Mouse (Mus musculus): ENCODE data around the gene Ptma.
"Not testable (repeated sequence)": the region's sequence is repeated elsewhere in the genome, so short reads cannot be mapped to it uniquely, and the experiment has no call there.

Gene Ptma

DNA sequence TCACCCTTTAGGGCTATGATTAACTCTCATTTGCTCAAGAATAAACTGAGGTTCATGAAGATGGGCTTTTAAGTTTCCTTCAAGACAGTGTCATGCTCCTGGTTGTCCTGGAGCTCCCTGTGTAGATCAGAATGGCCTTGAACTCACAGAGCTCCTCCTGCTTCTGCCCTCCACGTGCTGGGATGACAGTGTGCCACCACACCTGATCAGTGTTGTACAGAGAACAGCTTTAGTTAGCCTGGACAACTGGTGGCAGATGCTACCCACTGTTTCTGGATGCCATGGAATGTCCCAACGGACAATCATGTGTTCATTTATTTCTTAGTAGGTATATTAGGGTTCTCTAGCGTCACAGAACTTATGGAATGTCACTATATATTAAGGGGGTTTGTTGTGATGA lies 9.4 kb upstream of the Ptma start:
- no peak for DNase-seq (ENCODE audit: low spot score)

DNA sequence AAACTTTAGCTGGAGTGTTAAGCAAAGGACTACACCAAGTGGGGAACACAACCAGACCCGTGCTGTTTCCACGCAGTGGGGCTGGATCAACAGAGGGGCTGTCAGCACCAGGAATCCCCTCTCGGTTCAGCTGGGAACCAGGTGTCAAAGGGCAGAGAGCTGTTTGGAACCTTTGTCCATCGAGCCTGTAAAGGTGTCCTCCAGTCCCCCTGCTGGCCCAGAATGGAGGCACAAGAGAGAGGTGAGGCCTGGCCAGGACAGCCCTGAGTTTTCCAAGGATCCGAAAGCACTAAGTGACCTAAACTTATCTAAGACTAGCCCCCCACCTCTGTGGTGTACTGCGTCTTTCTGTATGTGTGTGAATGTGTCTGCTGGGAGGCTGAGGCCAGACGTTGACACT lies 6.2 kb upstream of the Ptma start:
- peak; percentile 82 for DNase-seq (ENCODE audit: low spot score)

DNA sequence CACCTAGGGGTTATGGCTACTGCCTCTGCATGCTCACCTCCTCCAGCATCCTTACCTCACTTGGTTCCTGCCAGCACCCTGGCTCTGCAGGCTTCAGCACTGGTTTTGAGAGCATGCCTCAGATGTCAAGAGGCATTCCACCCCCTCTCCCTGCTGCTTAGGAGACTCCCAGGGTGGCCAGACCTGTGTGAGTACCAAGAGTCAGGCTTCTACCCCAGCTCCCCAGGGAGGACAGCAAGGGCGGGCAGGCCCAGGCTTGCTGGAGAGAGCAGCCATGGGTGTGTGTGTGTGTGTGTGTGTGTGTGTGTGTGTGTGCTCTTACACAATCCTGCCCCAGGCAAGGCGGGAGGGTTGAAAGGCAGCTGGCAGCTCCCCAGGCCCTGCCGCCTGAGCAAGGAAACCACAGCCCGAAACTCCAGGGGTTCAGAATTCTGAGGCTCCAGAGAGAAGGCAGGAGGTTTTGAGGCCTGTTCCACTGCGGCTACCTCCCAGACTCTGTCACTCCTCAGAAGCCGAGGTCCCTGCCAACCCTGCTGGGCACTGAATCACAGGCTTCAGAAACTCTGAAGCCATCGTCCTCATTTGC lies 4.1 kb upstream of the Ptma start:
- DNase-seq (ENCODE audit: low spot score): no peak

DNA sequence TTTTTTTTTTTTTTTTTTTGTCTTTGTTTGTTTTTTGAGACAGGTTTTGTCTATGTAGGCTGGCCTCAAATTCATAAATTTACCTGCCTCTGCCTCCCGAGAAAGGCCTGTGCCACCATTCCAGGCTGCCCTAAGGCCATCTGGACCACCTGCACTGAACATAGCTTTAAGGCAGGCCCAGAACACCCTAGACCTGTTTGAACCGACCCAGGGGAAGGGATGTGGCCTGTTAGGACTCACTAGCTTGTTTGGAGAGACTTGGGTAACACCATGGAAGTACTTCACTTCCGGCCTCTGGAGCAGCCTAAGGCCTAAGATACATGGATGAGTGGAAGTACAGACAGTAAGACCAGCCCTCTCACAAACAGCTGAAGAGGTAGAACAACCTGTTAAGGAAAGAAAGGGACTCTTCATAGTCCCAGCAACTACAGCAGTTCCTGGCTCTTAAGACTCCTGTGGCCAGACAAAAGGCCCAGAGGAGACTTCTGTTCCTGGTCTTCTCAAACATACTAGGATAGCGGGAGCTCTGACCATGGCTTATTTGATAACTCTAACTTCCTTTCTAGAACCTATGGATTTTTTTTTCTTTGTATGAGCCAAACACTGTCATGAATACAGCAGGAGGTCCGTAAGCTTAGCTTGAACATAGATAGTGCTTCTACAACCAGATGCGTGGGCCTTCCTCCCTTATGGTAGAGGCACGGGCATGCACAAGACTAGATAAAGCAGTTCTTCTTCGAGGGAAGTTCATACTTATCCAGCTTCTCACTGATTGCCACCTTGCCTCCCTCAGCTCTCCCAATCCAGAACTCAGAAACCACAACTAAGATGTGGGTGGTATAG lies 2.5 kb upstream of the Ptma start:
- DNase-seq (ENCODE audit: low spot score): peak; percentile 16

DNA sequence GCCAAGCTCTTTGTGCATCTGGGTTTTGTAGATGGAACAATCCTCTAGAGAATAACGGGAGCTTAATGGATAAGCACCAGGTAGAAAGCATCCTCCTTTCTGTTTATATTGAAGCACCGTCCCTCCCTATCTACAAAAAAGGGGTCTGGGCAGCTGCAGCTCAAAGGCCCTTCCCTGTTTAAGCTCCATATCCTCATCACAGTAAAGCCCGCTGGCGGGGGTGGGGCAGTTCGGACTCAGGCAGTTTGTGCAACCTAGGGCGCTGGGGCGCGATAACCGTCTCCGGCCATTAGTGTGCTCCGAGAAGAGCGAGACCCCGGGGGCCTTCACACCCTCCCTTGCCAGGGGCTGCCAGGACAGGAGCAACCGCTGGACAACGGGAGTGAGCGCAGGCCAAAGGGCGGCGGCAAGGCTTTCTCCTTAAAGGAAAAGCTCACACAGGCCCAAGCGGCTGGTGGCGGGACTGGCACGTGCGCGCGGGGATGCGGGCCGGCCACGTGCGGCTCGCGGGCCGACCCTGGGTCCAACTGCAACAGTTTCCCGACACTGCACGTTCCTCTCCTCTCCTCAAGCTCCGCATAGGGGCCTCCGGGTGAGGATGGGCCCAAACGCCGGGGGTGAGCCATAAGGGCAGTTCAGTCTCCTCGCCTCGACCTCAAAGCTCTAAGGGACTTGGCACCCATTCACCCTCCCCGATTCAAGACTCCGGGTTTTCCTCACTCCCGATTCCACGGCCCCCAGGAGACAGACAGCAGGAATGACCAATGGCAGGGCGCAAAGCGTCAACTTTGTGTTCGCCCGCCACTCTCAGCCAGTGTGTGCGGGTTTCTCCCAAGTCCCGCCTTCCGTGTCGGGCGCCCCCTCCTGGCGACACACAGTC lies 1.7 kb upstream of the Ptma start:
- DNase-seq (ENCODE audit: low spot score): peak; percentile 100

DNA sequence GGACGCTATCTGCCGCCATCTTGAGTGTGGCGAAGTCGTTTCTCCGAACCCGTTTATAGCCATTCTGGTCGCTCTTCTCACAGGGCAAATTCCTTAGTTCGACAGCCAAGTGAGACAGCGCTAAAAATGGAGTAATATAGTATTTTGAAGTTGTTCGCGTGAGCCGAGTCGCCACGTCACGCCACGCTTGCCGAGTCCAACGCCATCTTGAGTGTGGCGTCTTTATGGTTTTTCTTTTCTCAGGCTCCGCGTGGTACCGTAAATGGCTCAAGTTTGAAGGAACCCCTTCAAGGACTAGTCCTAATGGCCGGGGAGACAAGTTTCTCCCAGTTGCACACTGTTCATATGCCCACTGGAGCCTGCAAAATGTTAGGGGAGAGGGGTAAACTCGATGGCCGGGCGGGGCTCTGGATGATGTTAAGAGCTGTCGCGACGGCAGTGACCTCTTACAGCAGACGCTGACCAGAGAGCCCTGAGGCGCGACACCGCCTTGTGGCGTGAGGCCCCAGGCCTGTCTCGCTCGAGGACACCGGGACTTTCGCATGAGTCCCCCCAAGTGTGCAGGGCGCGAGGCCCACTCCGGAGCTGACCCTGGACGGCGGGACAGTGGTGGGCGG lies 919 bp upstream of the Ptma start:
- no peak for DNase-seq (ENCODE audit: low spot score)

DNA sequence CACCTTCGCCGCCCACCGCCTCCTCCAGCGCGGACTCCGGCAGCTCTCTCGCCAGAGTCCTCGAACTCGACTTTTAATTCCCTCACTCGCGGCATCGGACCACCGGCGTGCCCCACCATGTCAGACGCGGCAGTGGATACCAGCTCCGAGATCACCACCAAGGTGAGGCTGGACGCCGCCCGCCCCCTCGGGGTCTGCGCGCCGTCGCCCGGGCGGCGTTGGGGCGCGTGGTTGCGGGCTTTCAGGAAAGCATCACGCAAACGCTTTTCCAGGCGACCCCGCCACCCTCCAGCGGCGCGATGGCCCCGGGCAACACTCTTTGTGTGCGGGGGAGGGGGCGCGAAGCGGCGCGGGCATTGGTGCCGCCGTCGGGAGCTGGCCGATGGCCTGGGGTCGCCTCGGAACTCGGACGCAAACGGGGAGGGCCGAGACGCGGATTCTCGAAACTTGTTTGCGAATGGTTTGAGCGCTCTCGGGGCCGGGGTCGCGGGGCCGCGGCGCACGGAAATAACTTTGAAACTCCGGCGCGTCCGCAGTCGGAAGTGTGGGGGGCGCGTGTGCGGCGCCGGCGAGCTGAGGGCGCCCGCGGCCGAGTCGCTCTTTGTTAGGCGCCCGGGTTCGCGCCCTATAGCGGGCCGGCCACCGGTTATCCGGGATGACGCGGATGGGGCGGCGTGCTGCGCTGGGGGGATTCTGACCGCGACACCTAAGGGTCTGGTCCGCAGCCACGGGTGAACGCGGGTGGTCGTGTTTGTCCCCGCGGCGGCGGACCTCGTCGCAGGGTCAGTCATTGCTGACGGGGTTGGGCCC lies 468 bp downstream of the Ptma start:
- DNase-seq (ENCODE audit: low spot score): peak; percentile 35

DNA sequence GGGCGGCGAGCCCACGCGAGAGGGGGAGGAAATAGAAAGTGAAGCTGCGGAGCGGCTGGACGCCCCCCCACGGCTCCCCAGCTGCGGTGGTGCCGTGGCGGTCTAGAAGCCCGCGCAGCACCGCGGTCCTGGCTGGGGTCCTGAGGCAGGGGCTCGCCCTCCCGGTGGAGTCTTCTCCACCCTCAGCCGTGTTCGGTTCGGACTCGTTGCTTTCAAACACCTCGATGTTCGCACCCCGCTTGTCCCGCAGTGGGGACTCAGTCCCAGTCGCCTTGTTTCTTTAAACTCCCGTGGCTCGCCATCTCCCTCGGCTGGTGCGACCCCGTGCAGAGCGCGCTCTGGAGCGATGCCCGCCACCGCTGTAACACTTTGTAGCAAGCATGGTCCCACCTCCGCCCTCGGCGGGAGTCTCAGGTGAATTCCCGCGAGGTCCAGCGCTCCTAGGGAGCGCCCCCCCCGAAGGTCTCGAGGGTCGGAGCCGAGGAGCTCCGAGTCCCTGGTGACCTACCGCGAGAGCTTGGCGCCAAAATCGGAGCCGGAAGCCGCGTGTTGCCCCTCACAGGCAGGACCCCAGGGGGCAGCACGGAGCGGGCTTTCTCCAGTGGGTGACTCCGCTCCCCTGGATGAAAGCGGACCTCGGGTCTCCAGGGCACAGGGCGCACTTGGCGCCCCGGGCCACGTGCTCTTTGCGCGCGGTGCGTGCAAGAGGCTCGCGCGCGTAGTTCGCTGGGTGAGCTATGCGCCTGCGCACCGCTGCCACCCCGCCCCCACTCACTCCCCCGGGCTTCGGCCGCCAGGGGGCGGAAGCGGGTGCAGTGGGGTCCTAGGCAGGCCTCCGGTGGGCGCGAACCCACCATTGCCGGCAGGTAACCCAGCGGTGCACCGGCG lies 1.3 kb downstream of the Ptma start:
- peak; percentile 87 for DNase-seq (ENCODE audit: low spot score)

DNA sequence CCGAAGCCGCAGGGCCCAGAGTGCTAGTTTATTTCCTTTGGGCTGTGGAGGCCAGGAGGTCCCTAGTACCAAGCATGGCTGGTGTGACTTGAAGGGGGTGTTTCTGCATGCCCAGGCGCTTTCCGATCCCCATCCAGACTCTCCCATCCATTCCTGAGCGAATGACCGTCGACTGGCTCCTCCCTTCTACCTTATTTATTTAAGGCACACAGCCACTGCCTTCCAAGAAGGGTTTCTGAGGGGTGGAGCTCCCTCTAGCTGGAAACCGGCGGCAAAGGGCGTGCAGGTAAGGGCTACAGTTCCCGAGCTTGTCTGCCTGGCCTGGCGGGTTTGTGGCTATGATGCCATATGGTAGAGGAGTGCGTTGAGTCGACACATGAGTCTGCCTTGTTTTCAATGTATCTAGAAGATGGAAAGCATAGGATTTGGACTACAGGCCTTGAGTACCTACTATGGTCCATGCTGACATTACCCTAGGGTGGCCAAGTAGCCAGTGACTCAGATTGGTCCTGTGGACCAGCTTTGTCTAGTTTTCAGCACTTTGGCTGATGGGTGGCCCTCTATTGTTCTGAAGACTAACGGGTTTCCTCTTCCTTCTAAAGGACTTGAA lies 2.1 kb downstream of the Ptma start:
- peak; percentile 51 for DNase-seq (ENCODE audit: low spot score)

DNA sequence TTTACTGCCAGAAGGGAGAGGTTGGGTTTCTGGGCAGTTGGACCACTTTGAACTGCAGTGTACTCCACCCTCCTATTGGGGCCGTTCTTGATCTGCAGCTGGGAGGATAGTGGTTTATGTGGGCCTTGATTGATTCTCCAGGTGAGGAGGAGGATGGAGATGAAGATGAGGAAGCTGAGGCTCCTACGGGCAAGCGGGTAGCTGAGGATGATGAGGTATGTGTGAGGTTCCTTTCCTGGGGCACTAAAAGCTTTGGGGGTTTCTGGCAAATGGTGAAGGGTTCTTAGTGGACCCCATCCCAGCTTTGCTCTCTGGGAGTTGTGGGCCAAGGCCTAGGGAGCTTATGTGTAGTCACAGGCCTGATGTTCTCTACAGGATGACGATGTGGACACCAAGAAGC lies 3.1 kb downstream of the Ptma start:
- no peak for DNase-seq (ENCODE audit: low spot score)

DNA sequence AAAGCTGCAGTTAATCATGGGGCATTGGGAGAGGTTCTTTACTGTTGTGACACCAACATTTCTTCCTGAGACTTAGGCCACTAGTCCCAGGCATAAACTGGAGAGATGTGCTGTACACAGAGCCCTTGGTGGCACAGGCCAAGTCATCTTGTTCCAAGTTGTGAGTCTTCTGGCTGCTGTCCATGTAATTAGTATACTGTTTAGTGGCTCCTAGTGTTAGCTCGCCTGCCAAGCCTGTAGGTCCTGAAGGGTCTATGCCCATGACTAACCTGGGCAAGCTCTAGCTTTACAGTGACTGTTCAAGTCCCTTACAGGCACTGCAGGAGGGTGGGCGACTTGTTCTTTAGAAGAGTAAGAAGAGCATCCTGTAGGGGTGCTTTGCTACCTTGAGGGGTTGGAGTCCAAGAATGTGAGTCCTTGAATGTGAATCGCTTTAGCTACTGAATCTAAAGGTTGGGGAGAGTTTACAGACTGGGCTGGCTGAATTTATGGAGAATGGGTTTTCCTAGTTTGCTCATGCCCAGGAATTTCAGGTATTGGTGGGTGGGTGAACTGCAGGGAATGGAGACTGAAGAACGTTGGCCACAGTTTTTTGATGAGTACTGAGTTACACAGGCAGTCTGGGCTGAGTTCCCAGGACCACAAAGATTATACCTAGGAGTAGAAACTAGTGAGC lies 4.5 kb downstream of the Ptma start:
- peak; percentile 53 for DNase-seq (ENCODE audit: low spot score)

DNA sequence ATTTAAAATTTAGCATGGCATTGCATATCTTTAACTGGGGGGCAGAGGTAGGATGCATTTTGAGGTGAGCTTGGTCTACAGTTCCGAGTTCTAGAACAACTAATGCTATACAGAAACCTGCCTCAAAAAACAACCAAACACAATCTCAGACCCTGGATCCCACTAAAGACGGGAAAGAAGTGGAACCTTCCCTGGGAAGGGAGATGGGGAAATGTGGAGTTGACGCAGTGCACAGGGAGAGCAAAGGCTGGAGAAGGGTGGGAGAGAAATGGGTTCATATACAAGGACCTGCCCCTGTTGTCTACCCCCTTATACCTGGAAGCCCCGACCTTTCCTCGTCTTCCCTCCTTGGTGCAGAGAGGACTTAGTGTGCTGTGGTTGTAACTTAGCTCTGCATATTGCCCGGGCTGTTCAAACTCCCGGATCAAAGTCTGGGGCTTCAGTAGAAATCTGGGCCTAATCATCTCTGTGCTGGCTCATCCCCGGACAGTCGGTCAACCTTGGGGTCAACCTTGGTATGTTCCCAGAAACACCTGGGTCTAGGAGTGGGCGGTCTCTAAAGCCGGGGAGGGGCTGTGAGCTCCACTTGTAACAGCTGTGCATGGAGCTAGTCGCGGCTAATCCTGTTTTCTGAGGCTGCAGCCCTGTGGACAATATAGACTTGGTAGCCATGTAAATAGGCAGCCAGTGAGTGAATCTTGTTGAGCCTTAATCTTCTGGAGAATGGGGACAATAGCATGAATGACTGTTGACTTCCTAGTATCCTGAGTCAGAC lies 5.2 kb downstream of the Ptma start:
- peak; percentile 82 for DNase-seq (ENCODE audit: low spot score)

DNA sequence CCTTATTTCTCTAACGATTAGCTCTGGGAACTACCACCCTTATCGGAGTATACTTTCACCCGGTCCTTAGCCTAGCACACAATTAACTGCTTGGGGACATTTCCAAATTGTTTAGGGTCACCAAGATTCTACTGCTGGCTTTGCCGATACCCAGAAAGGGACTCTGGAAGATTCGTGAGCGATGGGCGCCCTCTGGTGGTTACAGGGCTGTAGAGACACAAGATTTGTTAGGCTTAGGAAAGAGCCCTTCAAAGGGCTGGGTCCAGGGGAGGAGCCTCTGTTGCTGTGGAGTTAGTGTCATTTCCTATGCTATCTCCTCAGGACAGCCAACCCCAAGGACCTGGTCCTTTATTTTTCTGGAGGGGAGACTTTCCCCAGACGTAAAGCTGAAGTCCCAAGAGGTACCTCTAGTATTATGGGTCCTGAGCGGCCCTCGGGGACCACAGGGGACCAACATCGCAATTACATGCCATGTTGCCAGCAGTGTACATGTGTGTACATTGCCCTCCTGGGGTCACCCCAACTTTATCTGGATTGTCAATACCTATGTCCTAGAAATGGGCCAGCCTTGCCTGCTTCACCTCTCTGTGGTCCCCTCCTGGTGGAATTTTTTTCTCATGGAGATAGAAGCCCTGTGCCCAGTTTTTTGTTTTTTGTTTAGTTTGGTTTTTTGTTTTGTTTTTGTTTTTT lies 6.0 kb downstream of the Ptma start:
- peak; percentile 97 for DNase-seq (ENCODE audit: low spot score)

DNA sequence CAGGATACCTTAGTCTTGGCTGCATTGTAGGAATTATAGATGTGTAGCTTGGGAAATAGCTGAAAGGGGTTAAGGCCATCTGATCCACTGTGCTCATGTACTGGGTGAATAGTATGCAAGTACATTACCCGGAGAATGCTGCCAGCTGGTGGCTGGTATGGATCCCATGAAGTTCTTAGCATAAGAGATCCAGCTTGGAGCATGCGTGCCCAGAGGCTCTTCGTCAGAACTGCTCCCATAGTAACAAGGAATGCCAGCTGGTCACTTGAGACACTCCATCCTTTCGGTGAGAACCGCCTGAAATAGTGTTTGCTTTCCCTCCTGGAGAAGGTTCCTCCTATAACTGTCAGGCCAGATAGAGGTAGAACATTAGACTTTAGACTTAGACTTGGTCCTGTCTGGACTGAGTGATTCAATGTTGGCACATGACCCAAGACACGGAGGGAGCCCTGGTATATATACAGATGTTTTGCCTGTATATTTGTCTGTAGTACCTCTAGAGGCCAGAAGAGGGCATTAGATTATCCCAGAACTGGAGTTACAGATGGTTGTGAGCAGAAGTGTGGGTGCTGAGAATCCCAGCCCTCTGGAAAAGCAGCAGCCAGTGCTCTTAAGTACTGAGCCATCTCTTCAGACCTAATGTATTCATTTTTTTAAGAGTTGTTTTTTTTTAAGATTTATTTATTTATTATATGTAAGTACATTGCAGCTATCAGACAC lies 7.0 kb downstream of the Ptma start:
- DNase-seq (ENCODE audit: low spot score): no peak

DNA sequence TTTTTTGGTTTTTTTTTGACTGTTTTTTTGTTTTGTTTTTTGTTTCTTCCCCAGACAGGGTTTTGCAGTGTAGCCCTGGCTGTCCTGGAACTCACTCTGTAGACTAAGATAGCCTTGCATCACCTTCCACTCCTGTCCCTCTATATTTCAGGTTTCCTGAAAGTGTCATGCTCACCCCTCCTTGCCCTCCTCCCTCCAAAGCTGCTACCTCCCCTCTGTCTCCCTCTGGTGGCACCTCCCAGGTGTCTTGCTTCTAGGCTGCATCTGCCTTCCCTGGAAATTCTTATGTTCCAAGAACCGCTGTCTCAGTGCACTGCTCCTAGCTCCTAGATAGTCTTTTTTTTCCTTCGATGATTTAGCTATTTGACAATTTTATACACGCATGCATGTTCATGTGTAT lies 11.9 kb downstream of the Ptma start:
- peak; percentile 45 for DNase-seq (ENCODE audit: low spot score)

DNA sequence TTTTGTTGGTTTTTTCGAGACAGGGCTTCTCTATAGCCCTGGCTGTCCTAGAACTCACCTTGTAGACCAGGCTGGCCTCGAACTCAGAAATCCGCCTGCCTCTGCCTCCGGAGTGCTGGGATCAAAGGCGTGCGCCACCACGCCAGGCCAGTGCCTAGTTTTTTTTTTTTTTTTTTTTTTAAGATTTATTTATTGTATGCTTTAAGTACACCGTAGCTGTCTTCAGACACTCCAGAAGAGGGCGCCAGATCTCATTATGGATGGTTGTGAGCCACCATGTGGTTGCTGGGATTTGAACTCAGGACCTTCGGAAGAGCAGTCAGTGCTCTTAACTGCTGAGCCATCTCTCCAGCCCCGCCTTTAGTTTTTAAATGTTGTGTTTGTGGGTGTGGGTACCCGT lies 13.1 kb downstream of the Ptma start:
- DNase-seq (ENCODE audit: low spot score): not testable (repeated sequence)

DNA sequence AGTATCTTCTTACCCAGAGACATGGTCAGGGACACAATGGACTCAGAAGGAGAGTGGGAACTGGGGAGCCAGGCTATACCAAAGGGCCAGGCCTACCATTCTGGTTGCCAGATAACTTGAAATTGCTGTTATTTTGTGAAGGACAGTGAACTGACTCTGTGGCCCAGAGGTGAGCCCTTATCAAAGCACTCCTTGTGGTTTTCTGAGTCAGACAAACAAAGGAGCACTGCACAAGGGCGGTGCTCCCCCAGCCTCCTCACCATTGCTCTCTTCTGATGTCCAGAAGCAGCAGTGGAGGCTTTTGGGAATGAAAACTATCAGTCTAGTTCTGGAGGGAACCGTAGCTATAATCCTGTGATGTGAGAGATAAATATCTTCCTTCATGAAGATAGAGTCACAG lies 16.1 kb downstream of the Ptma start:
- no peak for DNase-seq (ENCODE audit: low spot score)

Measured in embryo, embryonic 10 days (tissue).